Mouse (Mus musculus) neural tube, postnatal 0 days (tissue): Measurements from ENCODE around the gene Tspan6. TPM values are rescaled to one million over a fixed set of nuclear protein-coding genes. Genes with fewer than 3 reads are reported as not detected.

Experiments used
- polyA plus RNA-seq: library from polyadenylated mRNA; unstranded; fragments of >200 nt; fragmentation: Nextera tagmentation; extraction: Ambion mirVana; gene quantifications from 2 replicates; pipeline ENCODE4 v1.2.1, GENCODE M21; 2015

Tspan6 gene
- polyA plus RNA-seq, result 250 TPM in 2 replicates

GRCm38 (mm10) chrX:133898014-133898542 is at the start of gene Tspan6:
Gene Tspan6 (minus strand): TSS chrX:133898429.

GRCm38 (mm10) chrX:133908261-133908660 is 10.0 kb upstream of the Tspan6 start, which contains the start of gene Srpx2:
Gene Srpx2 (plus strand): TSS chrX:133908426.

GRCm38 (mm10) chrX:133850680-133851079 is 47.5 kb downstream of the Tspan6 start, which contains the start of gene Tnmd:
Gene Tnmd (plus strand): TSS chrX:133850980.

Other genes starting within 250 kb of the Tspan6 start
- gene Pcdh19, start 209.4 kb downstream of the Tspan6 start, polyA plus RNA-seq, result 21.2 and 21.8 TPM in 2 replicates
- 1.5 and 2.4 TPM in 2 replicates for gene Tnmd, start 47.4 kb downstream of the Tspan6 start, polyA plus RNA-seq
- gene Srpx2, start 10.0 kb upstream of the Tspan6 start, polyA plus RNA-seq, result 1.5 TPM in 2 replicates
- gene Sytl4, start 83.4 kb upstream of the Tspan6 start, polyA plus RNA-seq, result 0.68 and 0.73 TPM in 2 replicates
- 51.9 and 55.3 TPM in 2 replicates for gene Cstf2, start 160.8 kb upstream of the Tspan6 start, polyA plus RNA-seq